Mouse (Mus musculus): ENCODE results near the gene Zfp958. TPM values are rescaled to one million over a fixed set of nuclear protein-coding genes. Genes with fewer than 3 reads are reported as not detected.

Gene Zfp958
- polyA plus RNA-seq, 1 experiment, result 0.87 TPM

- no peak for DNase-seq (ENCODE audit: low read depth, low spot score)
- 96% methylated on average over 3 of the region's 3 CpGs for WGBS
Measured at GRCm38 (mm10) chr8:4679796-4680195, 66.8 kb downstream of the Zfp958 start.

Other genes with a start within 250 kb of the Zfp958 start
- gene Cers4, start 120.1 kb upstream of the Zfp958 start, polyA plus RNA-seq (2012; rRNA removed), result 25.4 and 27.3 TPM in 2 replicates
- 3.1 TPM in 2 replicates for gene Shcbp1, start 166.4 kb downstream of the Zfp958 start, polyA plus RNA-seq (2012; rRNA removed)

Measured in large intestine, adult 2 months (tissue).